Mouse (Mus musculus) heart, postnatal 0 days (tissue): ENCODE data around the gene Tmprss13.

Experiments
- CTCF ChIP-seq: IDR thresholded peaks from 2 replicates; pipeline ENCODE4 v1.5.1; 2016; ENCODE audit warnings: antibody characterized with exemption, control low read depth, low read depth
- EP300 ChIP-seq: IDR thresholded peaks from 2 replicates; pipeline ENCODE4 v1.6.1; 2016; ENCODE audit warnings: antibody characterized with exemption, low read depth

DNA sequence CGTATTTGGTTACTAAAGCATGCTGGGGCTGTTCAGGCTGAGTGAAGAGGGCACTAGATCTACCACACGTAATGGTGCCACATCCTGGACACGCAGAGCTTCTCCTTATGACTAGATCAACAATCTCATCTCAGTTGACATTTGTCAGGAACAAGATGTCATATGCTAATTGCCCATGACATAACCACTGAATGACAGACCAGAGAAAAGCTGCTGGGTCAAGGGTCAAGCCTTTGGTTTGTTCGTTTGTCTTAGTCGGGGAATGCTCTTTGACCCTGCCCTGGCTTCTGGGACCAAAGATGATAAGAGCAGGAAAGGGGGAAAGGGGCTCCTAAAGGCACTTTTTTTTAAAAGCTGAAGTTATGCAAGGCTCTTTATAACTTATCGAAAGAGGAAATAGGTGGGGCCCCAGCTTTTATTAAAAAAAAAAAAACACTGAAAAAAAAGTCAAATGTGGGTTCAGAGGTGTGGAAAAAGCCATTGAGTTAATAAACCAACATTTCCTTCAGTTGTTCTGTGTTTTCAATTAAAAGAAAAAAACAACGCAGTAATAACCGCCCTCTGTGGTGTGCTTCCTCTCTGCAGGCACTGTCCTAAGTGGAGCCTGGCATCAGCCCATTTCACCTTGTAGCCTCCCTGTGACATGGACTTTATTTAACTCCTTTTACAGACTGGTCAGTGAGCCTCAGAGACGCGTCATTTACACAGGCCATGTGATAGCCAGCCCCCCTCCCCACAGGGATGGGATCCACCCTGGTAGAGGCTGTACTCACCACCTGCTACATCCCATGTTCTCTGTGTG, 24.5 kb upstream of the Tmprss13 start:
- TF ChIP-seq CTCF = no peak
- TF ChIP-seq EP300 = no peak
